Mouse (Mus musculus) G1E (cell line): ENCODE data around the gene Myh3.

Experiments
- CTCF ChIP-seq: IDR thresholded peaks from 2 replicates; pipeline ENCODE4 v1.5.1; 2012; ENCODE audit warnings: low read depth, low read length, inconsistent platforms, mixed read lengths
- GATA1 ChIP-seq: IDR thresholded peaks from 2 replicates; pipeline ENCODE4 v1.6.1; 2012; ENCODE audit warnings: borderline replicate concordance, low read length, inconsistent platforms, mixed read lengths
- GATA2 ChIP-seq: IDR thresholded peaks from 2 replicates; pipeline ENCODE4 v1.6.1; 2012; ENCODE audit warnings: low read depth, low read length, inconsistent platforms, borderline replicate concordance
- POLR2AphosphoS5 ChIP-seq: IDR thresholded peaks from 2 replicates; pipeline ENCODE4 v1.6.1; 2012; ENCODE audit warnings: low read depth, low read length, inconsistent platforms; ENCODE audit not compliant: insufficient replicate concordance
- TAL1 ChIP-seq: conservative IDR thresholded peaks from 2 replicates; pipeline ENCODE4 v1.6.1; 2012; ENCODE audit warnings: low read depth, low read length, inconsistent platforms, mixed read lengths

GRCm38 (mm10) chr11:67113381-67113780, 35.3 kb downstream of the Myh3 start:
- no peak for TF ChIP-seq CTCF
- no peak for TF ChIP-seq GATA1
- TF ChIP-seq POLR2AphosphoS5 = no peak
- TF ChIP-seq TAL1 = no peak
- no peak for TF ChIP-seq GATA2
